Mouse (Mus musculus): ENCODE data around the gene Crygn.
A peak's percentile ranks its signal among the peaks of the same experiment; 100 is the strongest.

Gene Crygn

DNA sequence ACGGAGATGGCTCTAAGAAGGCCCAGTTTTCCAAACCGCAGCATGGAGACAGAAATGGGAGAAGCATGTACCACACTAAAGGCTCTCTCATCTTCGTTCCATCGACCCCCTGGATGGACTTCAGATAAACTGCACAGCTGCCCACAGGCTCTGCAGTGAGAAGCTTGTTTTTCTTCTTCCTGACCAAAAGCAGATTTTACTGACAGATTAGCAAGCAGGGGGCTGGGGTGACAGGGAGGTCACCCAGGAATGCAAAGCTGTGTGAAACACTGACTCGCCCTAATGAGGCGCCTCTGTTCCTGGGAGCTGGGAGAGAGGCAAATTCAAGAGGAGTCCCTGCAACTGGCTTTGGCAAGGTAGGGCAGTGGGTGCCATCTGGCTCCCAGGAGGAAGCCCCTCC, 10.3 kb downstream of the Crygn start:
- DNase-seq (ENCODE audit: low spot score in 2 of 2) = no peak

DNA sequence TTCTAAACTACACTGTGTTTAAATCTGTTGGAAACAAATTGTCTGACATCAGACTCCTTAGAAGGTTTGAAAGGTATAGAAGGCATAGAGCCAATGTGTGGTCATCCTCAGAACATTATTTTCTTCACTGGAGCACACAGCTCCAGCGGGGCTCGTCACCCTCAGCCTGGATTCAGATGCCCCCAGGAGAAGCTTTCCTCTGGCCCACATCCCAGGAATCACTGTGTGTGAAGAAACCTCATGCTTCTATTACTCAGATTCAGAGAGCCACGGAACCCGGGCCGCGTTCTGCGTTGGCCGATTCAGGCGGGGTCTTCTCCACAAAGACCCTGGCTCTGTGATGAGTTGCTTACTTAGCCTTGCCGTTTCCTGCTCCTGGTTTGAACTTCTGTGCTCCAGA, 13.9 kb downstream of the Crygn start:
- no peak for DNase-seq (ENCODE audit: low spot score in 2 of 2)

DNA sequence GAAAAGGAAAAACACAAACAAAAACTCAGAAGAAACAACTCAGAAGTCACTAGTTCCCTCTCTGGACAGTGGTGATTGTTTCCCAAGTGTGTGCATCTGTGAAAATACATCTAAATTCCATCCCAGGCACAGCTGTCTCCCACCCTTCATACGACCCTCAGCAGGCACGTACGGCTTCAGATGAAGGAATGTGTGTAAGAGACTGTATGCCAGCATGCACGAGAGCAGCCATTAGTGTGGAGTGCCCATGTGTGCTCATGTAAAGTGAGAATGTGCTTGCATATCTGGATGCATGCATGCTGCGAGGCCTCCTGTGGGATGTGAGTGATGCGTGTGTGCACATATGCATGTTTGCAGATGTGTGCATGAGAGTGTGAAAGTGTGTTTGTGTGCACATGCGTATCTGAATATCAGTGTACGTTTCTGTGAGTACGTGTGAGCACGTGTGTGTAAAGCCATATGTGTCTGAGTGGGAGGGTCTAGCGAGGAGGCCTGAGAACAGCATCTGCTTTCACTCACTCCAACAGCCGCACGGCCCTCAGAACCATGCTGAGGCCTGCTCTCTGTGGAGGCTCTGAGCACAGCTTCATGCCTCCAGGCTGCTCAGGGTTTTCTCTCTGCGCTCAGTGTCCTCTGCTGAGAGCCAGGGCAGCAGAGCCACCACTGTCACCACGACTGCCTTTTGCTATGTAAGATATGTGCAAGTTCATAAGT, 16.5 kb downstream of the Crygn start:
- DNase-seq (ENCODE audit: low spot score in 2 of 2) = no peak

DNA sequence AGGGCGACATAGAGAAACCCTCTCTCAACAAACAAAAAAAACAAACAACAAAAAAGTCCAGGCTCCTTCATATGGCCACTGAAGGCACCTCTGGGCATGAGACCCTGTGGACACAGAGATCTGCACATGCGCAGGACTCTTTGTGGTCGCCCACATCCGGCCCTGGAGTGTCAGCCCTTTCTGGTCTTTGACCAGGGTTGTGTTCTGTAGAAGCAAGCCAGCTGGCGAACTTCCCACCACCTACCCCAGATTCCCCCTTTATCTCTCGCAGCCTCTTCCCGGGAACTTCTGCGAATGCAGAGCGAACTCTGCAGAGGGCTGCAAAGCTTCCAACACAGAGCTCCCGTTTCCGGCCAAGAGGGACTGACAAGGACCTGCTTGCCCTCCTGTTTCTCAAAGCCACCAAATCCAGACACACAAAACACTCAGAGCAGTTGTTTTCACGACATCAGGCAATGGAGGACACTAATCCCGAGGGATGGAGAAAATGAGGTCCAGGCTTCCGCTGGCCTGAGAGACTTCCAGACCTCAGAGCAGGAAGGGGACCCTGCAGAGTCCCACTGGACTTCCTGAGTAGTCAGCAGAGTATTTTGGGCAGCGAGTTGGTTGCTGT, 18.6 kb downstream of the Crygn start:
- DNase-seq (ENCODE audit: low spot score in 2 of 2) = peak; percentile 54 to 73

DNA sequence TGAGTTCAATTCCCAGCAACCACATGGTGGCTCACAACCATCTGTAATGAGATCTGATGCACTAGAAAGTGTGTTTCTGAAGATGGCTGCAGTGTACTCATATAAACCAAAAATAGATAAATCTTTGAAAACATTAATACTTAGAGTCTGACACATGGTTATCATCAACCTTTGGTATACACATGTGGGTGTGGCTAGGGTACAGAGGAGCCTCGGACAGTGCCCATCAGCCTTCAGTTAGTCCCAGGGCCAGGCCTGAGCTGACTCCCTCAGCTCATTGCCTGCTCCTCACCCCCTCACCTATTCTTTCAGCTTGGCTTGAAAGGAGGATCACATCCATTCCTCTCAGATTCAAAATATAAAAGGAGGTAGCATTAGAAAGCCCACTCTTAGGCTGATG, 19.3 kb downstream of the Crygn start:
- no peak for DNase-seq (ENCODE audit: low spot score in 2 of 2)

DNA sequence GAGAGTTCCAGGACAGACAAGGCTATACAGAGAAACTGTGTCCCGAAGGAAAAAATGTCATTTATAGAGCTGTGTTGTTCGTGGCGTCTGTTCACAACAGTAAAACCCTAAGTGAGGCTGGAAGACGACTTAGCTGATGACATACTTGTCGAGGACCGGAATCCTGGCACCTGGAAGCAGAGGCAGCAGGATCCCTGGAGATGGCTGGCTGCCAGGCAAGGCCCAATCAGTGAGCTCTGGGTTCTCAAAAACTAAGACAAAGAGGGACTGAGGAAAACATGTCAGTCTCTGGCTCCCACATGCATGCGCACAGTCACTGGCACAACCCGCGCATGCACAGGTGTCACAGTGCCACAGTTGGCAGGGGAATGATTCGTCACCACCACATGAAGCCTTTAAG, 20.2 kb downstream of the Crygn start:
- DNase-seq (ENCODE audit: low spot score in 2 of 2) = no peak

DNA sequence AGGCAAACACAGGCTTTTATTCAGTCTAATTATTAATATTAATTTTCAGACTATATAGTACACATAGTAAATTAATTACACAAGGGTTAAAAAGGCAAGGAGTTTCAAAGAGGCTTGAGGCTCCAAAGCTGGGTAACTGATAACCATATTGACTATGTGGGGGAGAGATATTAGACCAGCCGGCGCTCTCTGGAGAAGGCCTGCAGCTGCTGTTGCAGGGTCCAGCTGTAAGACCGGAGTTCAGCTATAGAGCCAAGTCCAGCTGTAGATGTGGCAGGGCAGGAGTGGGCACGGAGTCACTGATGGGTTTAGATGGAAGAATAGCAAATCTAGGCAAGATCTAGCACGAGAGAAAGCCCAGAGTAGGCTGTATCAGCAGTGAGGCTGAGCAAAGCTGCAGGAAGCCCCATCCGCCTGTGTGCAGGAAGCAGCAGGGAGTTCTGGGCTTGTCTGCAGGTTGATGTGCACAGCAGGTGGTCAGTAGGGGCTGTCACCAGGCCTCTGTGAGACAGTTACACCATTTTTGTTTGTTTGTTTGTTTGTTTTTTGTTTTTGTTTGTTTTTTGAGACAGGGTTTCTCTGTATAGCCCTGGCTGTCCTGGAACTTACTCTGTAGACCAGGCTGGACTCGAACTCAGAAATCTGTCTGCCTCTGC, 23.9 kb downstream of the Crygn start:
- no peak for DNase-seq (ENCODE audit: low spot score in 2 of 2)

DNA sequence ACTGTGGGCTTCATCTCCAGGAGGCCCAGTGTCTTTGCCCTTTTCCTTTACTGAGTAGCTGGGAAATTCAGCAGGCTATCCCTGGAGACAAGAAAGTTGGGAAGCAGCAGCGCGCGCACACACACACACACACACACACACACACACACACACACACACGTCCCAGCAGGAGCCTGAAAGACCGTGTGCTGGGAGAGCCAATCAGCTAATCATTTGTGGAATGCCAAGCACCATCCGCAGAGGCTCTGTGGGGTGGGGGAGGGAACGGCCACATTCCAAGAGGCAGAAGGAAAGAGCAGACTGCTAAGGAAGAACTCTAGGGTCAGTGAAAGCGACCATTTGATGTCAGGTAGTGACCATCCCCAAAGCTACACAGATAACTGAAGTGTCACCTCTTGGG, 24.7 kb downstream of the Crygn start:
- DNase-seq (ENCODE audit: low spot score in 2 of 2) = no peak

DNA sequence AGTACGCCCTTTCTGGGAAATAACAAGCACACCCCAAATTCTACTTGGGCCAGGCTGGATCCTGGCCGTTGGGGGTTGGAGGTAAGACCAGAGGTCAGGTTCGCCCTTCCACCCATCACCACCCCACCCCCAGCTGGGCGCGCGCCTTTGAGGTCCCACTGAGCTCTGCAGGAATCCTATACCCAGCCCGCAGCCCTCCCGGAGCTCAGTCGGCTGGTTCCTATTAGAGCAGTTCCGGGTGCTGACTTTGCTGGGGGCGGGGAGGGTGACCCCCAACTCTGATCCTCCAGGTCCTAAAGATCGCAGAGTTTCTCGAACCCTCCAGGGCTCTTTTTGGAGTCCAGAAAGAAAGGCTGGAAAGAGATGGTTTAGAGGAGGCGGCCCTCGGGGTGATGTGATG, 26.8 kb downstream of the Crygn start:
- no peak for DNase-seq (ENCODE audit: low spot score in 2 of 2)

DNA sequence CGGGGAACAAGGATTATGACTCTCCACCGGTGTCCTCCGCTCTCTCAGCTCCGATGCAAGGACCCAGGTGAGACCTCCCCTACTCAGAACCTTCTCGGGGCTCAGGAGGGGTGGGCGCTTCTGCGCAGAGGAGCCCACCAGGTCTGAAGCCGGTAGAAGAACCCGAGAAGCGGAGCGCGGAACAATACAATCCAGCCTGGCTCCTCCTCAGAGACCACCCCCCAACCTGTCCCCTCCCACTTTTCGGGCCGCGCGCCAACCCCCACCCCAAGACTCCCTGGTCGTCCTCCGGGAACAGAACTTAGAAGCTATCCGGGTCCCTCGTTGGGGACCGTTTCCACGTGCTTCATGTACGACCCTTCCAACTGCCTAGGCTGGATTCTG, 27.3 kb downstream of the Crygn start, which contains the start of gene Wdr86:
Wdr86 (minus strand) TSS at position 240 of the 384 bp plus-strand sequence.
- DNase-seq (ENCODE audit: low spot score in 2 of 2) = no peak

DNA sequence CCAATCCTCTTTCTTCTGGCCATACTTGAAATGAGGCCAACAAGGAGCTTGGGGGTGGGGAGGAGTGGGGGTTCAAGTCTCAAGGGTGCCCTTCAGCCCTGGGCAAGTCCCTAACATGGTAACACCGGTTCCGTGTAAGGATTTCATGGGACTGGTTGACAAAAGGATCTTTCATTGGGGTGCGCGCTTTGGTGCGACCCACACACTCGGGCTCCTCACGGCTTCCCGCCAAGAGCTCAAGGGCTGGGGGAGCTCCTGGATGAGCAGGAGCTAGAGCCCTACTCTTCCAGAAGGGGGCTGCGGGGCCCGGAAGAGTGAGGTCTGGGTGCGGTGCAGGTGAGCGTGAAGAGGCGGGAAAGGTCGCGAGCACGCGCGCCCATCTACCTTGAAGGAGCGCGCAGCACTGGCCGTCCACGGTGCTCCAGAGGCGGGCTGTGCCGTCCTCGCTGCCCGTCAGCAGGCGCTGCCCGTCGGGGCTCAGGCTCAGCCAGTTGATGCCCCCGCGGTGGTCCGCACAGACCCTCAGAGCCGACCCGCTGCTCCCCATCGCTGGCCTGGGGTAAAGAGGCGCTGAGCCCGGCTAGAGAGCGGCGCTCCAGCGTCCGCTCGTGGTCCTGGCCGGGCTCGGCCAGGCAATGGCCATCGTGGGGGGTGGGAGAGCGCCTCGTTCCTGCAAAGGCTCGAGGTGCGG, 27.9 kb downstream of the Crygn start:
- DNase-seq (ENCODE audit: low spot score in 2 of 2) = no peak

DNA sequence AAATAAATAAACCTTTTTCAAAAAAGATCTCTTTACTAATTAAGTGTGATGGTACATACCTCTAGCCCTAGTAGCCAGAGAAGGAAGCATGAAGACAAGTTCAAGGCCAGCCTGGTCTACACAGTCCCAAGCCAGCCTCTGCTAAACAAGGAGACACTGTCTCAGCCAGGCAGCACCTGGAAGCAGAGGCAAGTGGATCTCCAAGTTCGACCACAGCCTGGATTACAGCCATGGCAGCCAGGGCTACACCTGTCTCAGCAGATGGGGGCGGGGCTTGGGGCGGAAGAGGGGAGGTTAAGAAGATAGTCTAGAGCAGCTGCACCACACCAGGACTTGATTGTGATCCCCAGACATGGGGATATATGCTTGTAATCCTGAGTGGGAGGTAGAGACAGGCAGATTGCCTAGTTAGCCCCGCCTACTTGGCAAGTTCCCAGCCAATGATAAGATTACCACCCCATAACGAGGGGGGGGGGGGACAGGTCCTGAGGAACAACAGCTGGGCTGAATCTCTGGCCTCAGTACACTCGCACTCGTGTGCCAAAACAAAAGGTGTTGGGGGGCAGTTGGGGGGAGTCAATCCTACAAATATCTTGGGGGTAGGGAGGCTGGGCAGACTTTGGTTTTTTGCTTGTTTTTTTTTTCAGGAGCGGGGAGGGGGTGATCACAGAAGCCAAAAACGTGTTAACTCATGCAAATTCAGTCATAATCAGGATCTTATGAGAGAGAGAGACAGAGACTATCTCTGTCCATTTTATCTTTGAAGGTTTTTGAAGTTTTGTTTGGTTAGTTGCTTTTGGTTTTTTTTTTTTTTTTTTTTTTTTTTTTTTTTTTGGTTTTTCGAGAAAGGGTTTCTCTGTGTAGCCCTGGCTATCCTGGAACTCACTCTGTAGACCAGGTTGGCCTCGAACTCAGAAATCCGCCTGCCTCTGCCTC, 30.6 kb downstream of the Crygn start:
- DNase-seq (ENCODE audit: low spot score in 2 of 2) = no peak

DNA sequence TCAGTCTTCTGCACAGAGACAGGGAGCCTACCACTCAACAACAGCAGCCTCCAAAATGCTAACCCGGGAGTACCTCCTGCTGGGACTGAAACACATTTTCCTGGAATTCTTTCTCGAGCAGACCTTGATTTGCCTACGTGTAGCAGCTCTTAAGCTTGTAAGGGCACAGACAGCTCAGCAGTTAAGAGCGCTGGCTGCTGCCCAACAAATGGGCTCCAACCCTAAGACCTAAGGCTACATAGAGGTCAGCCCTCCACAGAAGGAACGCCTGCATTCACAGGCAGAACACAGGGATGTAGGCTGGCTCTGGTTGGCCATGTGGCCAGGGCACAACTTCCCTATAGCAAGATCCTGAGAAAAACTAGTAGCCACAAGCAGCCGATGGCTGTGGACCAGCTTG, 31.9 kb downstream of the Crygn start:
- no peak for DNase-seq (ENCODE audit: low spot score in 2 of 2)

DNA sequence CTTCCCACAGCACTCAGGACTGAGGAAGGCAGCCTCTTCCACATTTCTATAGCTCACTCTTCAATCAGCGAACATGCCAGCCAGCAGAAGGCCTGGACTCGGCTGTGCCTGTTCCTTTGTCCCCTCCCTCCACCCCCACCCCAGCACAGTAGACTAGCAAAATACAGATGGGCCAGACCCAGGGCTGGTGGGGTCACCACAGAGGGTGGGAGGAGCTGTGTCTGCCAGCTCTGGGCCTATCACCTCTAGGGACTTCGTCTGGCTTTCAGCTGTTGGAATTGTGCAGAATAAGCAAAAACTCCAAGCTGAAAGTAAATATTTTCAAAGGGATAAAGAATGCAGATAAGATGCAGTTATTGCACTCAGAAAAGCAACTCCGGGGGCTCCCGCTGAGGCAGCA, 33.0 kb downstream of the Crygn start:
- DNase-seq (ENCODE audit: low spot score in 2 of 2) = no peak

DNA sequence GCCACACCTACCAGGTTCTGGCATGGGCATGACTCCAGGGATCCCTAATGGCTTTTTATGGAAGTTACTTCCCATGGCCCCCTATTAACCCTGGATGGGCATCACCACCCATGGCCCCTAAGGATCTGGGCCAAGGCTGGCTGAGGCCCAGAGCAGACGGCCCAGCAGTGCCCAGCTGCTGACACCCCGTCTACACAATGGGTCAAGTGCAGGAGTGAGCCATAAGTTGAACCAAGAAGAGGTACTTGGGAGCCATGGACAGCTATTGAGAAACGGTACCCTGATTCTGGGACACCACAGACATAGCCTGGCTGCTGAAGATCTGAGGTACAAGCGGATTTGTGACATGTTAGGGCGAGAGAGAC, 33.6 kb downstream of the Crygn start:
- DNase-seq (ENCODE audit: low spot score in 2 of 2) = no peak

DNA sequence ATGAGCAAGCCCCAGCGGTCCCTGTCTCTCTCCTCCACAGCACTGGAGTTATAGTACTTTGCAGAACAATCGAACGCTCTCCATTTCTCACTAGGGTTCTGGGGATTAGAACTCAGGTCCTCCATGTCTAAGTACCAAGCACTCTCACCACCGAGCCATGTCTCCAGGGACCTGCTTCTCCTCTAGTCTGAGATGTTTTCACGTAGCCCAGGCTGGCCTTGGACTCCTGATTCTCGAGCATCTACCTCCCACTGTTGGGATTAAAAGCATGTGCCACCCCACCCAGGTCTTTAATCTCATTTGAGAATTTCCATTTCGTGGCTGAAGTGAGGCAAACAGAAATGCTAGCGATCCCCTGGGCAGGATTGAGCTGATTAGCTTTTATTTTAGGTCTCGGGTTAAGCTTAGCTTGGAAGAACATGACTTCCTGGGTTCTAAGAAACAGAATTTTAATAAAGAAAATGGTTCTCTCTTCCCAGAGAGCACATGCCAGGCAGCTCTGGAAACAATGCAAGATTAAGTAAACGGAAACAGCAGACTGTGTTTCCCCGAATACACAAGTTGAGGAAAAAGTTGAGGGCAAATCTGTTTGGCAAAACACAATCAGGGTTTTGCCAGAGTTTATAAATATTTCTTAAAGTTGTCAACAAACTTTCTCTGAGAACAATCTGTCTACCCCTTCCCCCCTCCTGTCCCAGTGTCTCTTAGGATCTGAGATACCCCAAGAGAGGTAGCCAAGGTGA, 34.1 kb downstream of the Crygn start:
- DNase-seq (ENCODE audit: low spot score in 2 of 2) = no peak

DNA sequence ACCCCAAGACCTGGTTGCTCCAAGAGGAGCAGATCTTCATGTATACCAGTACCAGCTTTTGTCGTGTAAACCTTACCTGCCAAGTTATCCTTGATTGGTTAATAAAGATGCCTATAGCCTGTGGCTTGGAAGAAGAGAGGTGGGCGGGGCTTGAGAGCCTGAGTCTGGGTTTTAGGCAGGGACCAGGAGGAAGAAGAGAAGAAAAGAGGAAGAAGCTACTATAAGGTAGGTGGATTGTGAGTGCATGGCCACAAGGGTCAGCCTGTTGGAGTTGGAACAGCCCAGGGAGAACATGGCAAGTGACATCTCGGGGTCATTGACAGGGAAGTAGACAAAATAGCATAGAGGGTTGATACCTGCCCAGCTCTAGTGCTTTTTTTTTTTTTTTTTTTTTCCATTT, 38.0 kb downstream of the Crygn start:
- no peak for DNase-seq (ENCODE audit: low spot score in 2 of 2)

DNA sequence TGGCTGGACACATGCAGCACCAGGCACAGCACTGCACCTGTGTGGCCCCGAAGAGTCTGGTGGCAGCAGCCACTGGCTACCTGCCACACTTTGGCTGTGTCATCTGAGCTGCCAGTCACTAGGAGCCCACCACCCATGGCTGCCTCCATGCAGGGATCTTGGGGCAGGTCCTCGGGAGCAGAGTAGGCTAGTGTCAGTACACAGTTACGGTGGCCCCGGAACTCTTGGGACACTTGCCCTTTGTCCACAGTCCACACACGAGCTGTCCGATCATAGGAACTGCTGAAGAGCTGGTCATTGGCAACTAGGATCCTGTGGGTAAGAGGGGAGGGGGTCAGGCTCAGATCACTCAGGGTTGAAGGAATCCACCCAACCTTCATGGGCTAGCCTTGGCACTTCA, 39.7 kb downstream of the Crygn start:
- no peak for DNase-seq (ENCODE audit: low spot score in 2 of 2)

DNA sequence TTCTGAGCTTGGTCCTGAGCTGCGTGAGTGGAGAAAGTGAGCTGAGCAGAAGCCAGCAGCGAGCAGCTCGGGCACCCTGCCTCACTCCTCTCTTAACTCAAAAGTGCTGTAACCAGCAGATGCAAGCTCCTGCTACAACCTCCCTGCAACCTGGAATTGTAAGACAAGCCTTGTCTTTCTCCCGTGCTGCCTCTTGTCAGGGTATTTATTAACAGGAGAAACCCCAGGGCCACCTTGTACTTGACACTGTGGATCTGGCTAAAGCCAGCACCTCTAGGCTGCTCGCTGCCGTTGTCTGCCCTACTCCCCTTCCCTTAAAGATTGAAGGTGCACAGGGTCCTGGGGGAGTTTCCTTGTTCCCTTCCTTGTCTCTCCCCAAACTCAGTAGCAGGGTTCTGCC, 43.8 kb downstream of the Crygn start:
- DNase-seq (ENCODE audit: low spot score in 2 of 2) = no peak

DNA sequence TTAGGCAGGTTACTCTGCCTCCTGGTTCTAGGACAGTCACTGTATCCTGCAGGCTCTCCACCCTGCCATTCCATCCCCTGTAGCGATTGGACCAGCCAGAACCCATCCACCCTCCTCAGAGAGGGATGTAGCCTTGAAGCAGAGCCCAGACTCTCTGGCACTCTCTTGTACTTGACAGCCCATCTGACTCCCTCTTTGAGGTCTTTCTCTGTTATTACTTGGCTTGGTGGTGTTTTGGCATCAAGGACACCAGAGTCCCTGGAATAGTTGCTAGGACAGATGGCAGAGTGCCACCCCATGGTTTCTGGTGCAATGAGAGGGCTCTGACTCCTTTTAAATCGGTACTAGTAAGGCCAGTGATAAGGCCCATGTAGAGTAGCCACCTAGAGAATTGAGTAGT, 44.6 kb downstream of the Crygn start:
- DNase-seq (ENCODE audit: low spot score in 2 of 2) = no peak

DNA sequence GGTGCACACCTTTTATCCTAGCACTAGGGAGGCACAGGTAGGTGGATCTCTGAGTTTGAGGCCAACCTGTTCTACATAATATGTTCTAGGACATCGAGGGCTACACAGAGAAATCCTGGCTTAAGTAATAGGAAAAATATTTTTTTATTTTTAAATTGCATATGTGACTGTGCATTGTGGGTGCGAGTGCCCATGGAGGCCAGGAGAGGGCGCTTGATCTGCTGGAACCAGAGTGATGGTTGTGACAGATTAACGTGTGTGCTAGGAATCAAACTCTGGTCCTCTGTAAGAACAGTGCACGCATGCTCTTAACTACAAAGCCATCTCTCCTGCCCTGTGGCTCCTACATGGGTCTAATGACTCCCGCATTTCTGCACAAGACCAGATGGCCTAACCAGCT, 46.2 kb downstream of the Crygn start:
- no peak for DNase-seq (ENCODE audit: low spot score in 2 of 2)
